Mouse (Mus musculus) adrenal gland, adult 8-10 months (tissue): ENCODE results near the gene Tango6. TPM values are rescaled to one million over a fixed set of nuclear protein-coding genes. Genes with fewer than 3 reads are reported as not detected.
"Not testable (repeated sequence)": the region's sequence is repeated elsewhere in the genome, so short reads cannot be mapped to it uniquely, and the experiment has no call there.

Source experiments
- DNase-seq: peaks from one replicate; pipeline ENCODE4 v3.0.0; 2022
- total RNA-seq, 4 experiments: library from RNA; stranded (reverse); gene quantifications; 2 replicates each; pipeline ENCODE4 v1.2.4; 2022

Tango6 gene
- total RNA-seq, 4 experiments from 2014 or later, result 10.2 to 14.2 (median 12.4) TPM

- DNase-seq, result no peak
Observed at GRCm38 (mm10) chr8:106761867-106762523, 79.1 kb downstream of the Tango6 start.

DNA sequence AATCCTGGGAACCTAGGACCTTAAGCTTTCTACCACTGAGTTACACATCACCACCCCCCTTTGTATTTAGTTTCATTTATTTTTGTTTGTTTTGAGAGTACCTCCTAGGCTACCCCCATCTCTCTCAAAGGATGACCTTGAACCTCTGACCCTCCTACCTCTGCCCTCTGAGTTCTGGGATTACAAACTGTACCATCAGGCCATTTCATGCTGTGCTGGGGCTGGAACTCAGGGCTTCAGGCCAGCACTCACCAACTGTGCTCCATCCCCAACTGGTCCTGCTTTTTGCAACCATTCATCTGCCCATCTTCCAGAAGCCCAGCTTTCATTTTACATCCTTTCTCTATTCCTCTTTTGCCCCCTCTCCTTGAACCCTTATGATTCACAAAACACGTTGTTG lies 81.7 kb downstream of the Tango6 start:
- no peak for DNase-seq

- no peak for DNase-seq
Observed at GRCm38 (mm10) chr8:106765570-106765969, 82.7 kb downstream of the Tango6 start.

GRCm38 (mm10) chr8:106766736-106767135 lies 83.9 kb downstream of the Tango6 start:
- DNase-seq, result no peak

- no peak for DNase-seq
Observed at GRCm38 (mm10) chr8:106769147-106769805, 86.4 kb downstream of the Tango6 start.

- DNase-seq, result no peak
Observed at GRCm38 (mm10) chr8:106770596-106771179, 87.8 kb downstream of the Tango6 start.

DNA sequence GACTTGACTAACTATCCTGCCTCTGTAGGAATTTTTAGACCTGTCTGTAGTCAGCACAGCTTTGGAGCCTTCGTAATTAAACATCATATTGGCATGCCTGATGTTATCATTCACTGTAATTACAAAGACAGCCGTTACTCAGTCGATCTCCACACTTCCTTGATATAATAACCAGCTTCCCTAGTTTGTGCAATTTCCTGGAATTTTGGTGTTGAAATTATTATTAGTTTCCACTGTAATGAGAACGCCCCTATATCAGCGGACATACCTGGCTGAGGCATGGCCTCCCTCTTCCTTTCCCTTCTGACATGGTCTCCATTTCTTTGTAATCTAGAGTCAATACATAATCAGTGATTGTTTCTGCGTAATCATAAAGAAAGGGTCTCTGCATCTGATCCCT lies 89.2 kb downstream of the Tango6 start:
- DNase-seq, result no peak

- no peak for DNase-seq
Observed at GRCm38 (mm10) chr8:106772501-106772900, 89.6 kb downstream of the Tango6 start.

DNA sequence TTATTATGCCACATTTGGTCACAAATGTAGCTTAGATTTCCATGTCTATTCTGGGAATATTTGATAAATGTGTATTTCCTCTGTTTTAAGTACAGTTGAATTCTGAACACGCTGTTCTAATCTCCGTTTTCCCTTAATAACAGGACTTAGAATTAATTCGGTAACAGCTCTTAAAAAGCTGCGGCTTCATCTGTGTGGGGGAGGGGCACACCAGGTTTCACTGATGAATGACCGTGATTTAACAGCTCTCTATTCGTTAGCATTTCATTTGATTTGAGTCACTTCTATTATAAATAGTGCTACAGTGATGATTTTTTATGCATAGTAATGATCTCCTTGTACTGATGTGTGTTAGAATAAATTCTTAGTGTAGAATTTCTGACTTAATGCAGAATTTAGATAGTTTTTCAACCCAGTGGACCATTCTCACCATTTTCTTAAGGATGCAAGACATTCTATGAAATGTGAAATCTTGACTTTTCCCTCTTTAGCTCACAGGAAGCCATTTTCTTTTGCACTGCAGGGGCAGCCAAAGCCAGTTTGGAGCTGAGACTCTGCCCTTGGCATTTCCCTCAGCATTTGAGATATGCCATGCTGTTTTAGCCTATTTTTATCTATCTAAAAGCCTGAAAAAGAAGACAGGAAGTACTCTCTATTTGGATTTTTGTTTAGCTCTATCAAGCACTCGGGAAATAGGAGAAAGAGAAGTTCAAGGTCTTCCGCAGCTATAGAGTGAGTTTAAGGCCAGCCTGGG lies 91.9 kb downstream of the Tango6 start:
- DNase-seq, result no peak

DNA sequence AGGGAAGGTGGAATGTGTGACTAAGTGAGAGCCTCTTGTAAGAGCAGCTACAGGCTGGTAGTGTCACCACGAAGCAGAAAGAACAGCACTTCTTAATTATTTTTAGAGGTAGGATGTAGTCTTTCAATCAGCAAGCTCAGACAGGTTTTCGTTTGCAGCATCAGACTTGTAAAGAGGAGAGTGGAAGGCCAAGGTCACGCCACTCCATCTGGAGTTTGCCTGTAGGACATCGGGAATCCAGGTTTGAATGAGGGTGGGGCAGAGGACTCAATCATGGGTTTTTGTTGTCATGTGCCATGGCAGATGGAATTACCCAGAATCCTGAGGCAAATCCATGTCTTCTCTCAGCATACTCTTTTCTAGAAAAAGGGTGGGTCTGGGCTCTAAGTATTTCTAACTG lies 106.8 kb downstream of the Tango6 start:
- DNase-seq, result no peak

- no peak for DNase-seq
Observed at GRCm38 (mm10) chr8:106794820-106795219, 112.0 kb downstream of the Tango6 start.

DNA sequence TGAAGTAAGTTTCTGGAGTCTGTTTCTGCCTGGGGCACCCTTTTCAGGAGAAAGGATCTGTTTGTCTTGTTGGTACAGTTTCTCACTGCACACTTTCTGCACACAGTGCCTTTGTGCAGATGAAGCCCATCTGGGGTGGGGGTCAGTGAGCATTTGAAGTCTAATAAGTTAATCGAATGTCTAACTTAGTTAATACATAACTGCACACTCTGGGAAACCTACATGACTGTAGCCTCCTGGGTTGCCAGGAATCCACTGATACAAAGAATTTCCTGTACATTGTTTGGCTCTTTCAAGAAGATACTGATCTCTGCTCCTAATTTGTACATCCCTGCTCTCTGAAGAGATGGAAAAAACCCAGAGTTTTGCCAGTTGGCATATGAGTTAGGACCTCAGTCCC lies 117.0 kb downstream of the Tango6 start:
- DNase-seq, result no peak

DNA sequence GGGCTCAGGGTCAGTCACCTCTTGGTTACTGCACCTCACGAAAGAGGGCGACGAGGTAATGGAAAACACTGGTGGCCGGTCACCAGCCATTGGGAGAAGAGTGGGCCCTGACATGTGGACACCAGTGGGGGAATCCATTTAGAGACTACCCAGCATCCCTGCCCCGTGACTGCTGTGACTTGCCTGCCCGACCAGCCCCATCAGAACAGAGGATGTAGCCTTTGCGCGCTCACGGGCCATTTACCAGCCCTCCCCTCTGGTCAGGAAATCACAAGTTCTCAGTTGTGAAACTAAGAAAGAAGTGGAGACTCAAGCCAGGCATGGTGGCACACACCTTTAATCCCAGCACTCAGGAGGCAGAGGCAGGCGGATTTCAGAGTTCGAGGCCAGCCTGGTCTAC lies 118.4 kb downstream of the Tango6 start:
- no peak for DNase-seq

GRCm38 (mm10) chr8:106802384-106803137 lies 119.7 kb downstream of the Tango6 start:
- DNase-seq, result not testable (repeated sequence)

DNA sequence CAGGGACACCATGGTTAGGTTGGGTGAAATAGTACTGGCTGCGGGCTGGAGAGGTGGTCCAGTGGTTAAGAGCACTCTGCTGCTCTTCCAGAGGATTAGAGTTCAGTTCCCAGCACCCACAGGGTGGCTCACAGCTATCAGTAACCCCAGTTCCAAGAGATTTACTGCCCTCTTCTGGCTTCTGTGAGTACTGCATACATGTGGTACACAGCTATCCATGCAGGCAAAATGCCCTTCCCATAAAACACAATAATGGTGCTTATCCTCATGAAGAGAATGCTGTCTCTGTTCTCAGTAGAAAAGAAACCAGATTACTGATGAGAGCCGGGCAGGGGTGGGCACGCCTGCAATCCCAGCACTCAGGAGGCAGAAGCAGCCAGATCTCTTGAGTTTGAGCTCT lies 123.0 kb downstream of the Tango6 start:
- no peak for DNase-seq

DNA sequence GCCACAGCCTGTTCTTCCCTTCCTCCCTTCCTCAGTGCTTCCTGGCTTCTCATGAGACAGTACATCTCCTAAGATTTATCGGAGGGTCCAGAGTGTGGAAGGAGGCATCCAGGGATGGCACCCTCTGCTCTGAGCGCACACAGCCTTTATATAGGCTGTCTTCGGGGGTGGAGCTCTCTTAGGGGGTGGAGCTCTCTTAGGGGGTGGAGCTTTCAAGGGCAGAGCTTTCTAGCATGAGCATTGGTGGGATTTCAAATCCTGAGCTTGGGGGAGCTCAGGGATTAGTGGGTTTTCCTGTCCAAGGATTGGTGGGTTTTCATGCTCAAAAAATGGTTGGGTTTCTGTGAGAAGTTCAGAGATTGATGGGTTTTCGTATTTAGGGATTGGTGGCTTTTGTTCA lies 124.6 kb downstream of the Tango6 start:
- no peak for DNase-seq

DNA sequence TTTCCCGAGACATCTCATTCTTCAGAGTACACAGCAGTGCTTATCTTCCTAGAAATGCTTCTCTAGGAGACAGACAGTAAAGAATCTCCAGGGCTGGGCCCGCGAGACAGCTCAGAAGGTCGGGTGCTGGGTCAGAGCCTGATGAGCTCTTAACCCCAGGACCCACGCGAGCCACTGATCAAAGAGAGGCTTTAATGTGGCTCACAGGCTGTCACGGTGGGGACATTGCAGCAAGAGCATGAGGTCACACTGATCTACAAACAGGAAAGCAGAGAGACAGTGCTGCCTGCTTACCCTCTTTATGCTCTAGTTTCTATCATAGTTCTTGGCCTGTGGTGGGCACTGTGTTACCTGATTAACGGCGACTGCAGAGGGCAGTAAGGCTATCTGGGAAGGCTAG lies 126.9 kb downstream of the Tango6 start:
- DNase-seq, result no peak

DNA sequence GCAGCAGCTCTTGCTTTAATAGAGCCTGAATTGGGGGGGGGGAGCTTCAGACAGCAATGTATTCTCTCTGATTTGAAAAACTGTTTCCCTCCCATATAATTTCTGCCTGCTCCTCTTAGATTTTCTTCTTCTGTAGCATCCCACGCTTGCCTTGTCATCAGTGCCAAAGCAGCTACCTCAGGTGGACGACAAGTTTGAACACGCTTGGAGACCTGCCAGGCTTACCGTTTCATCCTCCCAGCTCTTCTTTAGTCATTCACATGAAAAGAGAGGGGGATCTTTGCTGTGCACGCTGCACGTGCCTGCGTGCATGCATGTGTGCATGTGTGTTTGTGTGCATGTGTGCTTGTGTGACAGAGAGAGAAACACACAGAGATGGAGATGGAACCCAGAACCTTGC lies 127.5 kb downstream of the Tango6 start:
- DNase-seq, result no peak

GRCm38 (mm10) chr8:106812560-106812959 lies 129.7 kb downstream of the Tango6 start:
- DNase-seq, result no peak

DNA sequence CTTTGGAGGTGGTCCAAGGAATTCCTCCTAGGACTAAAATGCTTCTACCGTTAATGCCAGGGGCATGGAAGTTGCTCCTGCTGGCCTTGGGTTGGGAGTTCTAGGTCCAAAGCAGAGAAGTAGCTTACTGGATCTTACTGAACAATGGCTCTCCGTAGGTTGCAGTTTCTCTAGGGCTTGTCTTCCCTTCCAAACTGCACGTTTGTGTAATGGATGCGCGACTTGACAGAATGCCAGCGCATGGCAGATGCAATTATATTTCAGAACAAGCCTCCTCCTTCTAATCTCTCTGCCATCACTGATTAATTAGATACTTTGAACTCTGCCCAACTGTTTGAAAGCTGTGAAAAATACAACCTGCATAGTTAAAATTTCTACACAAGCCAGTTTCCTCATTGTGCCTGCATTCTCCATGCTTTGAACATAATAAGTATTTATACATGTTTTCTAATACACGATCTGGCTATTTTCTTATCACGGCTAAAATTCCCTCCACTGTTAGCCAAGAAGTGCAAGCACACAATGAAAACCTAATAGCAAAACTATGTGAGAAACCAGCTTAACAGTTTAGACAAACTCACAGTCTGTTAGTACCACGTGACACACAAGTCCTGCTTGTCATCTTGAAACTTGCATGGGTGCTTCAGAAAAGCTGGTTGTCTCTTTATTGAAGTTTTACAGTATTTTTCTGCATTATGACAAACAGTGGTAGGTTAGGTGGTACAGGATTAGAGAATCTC lies 133.7 kb downstream of the Tango6 start:
- DNase-seq, result no peak

GRCm38 (mm10) chr8:106817171-106817545 lies 134.3 kb downstream of the Tango6 start:
- DNase-seq, result no peak
